28 mouse cellular contexts compared by ENCODE assay signal in the genomic region with DNA sequence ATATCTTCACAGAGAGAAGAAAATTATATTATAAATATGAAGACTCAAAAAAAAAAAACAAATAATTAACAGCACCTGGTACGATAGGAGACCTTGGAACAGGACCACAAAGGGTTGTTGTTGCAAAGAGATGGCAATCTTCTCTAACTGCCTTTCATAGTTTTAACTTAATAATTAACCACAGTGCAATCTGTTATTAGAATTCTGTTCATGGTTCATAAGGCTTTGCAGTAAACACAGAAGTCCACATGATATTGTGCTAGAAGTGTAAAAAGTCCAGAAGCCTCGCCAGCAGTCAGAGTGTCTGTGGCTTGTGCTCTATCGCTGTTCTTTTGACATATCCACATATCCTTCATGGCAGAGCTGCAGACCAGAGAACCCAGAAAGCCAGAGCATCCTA.
A peak's percentile ranks its signal among the peaks of the same experiment; 100 is the strongest.
DNase-seq lines count a peak whose midpoint lies in the region; ATAC-seq lines count a peak whose summit lies in the region.
"Had no signal": no experiment of that assay in that cellular context is flagged by ENCODE, and none has a peak within 500 bp of the region (broad histone marks: within the 10 kb centered on the region; RNA-seq: fewer than 3 reads in every experiment).

No protein-coding gene starts in this region.

- no peaks in the 10 kb centered on the region for H3K36me3 ChIP-seq in kidney, embryonic 15.5 days
- H3K36me3 ChIP-seq in kidney, embryonic 16.5 days (ENCODE audit: insufficient read depth, low read length) = no peaks in the 10 kb centered on the region
- H3K36me3 ChIP-seq: embryonic facial prominence, embryonic 10.5 days; embryonic facial prominence, embryonic 13.5 days; G1E; hindbrain, embryonic 12.5 days; hindbrain, embryonic 15.5 days had no signal

- H3K9ac ChIP-seq in kidney, embryonic 15.5 days = no peak overlapping the region
- no peak overlapping the region for H3K9ac ChIP-seq in kidney, embryonic 16.5 days (replicated peaks; ENCODE audit: low read length)
- H3K9ac ChIP-seq: embryonic facial prominence, embryonic 13.5 days; forebrain, embryonic 13.5 days; hindbrain, embryonic 12.5 days; hindbrain, embryonic 15.5 days had no signal

- no peaks in the 10 kb centered on the region for H3K9me3 ChIP-seq in kidney, embryonic 15.5 days (replicated peaks)
- no peaks in the 10 kb centered on the region for H3K9me3 ChIP-seq in kidney, embryonic 16.5 days (ENCODE audit: low read length)
- H3K9me3 ChIP-seq: embryonic facial prominence, embryonic 10.5 days; embryonic facial prominence, embryonic 13.5 days; forebrain, embryonic 13.5 days; G1E; hindbrain, embryonic 12.5 days; hindbrain, embryonic 15.5 days had no signal

- DNase-seq in kidney, adult 11 months = peak; percentile 43
- DNase-seq in kidney, postnatal 4 days = no peak
- DNase-seq in kidney, adult 18-20 months = no peak
- DNase-seq in kidney, postnatal 36 days = peak; percentile 39 to 53
- no peak for DNase-seq in embryo, embryonic 10 days (ENCODE audit: low spot score)
- DNase-seq: adrenal gland, adult 2 months; adrenal gland, postnatal 14 days; B cell, adult 2 months; cerebellum, adult 11 months; cerebellum, adult 2 months; cerebellum, adult 9-11 months; cerebellum, postnatal 25 days; embryo, embryonic 11 days; gastrocnemius, adult 2 months; gastrocnemius, postnatal 14 days; heart, adult 11 months had no signal

- no peak overlapping the region for H3K4me3 ChIP-seq in kidney, embryonic 15.5 days (replicated peaks)
- H3K4me3 ChIP-seq in kidney, embryonic 16.5 days (ENCODE audit: low read length) = no peak overlapping the region
- H3K4me3 ChIP-seq: embryonic facial prominence, embryonic 10.5 days; embryonic facial prominence, embryonic 13.5 days; forebrain, embryonic 10.5 days; forebrain, embryonic 13.5 days; gastrocnemius, adult 2 months; hindbrain, embryonic 12.5 days; hindbrain, embryonic 15.5 days had no signal

- no peaks in the 10 kb centered on the region for H3K27me3 ChIP-seq in kidney, embryonic 15.5 days
- H3K27me3 ChIP-seq in kidney, embryonic 16.5 days (ENCODE audit: insufficient read depth, low read length) = no peaks in the 10 kb centered on the region
- H3K27me3 ChIP-seq: CH12.LX; forebrain, embryonic 13.5 days; hindbrain, embryonic 12.5 days; hindbrain, embryonic 15.5 days had no signal

- peak overlapping the region; percentile 63; the same call in 1 of the 2 replicates for H3K27ac ChIP-seq in kidney, embryonic 15.5 days
- H3K27ac ChIP-seq in kidney, embryonic 16.5 days (ENCODE audit: low read length) = peak overlapping the region; percentile 36; the same call in 1 of the 2 replicates
- H3K27ac ChIP-seq: embryonic facial prominence, embryonic 10.5 days; embryonic facial prominence, embryonic 13.5 days; forebrain, embryonic 10.5 days; forebrain, embryonic 13.5 days; gastrocnemius, adult 2 months; hindbrain, embryonic 12.5 days; hindbrain, embryonic 15.5 days had no signal

- ATAC-seq in kidney, embryonic 15.5 days (replicated peaks; ENCODE audit: low FRiP score) = no peak
- ATAC-seq in kidney, embryonic 16.5 days (ENCODE audit: low FRiP score, low TSS enrichment) = peak; percentile 61
- ATAC-seq: forebrain, embryonic 13.5 days; forebrain, embryonic 16.5 days had no signal

- no peaks in the 10 kb centered on the region for H3K4me1 ChIP-seq in kidney, embryonic 15.5 days
- no peaks in the 10 kb centered on the region for H3K4me1 ChIP-seq in kidney, embryonic 16.5 days (ENCODE audit: insufficient read depth, low read length)
- H3K4me1 ChIP-seq: hindbrain, embryonic 15.5 days had no signal

- WGBS in kidney, embryonic 15.5 days = 78% methylated on average over 3 of the region's 3 CpGs
- 73% methylated on average over 3 of the region's 3 CpGs for WGBS in kidney, embryonic 16.5 days

- H3K4me2 ChIP-seq in kidney, embryonic 15.5 days = no peak overlapping the region
- H3K4me2 ChIP-seq in kidney, embryonic 16.5 days (replicated peaks; ENCODE audit: low read depth, low read length) = no peak overlapping the region
- H3K4me2 ChIP-seq: embryonic facial prominence, embryonic 13.5 days; forebrain, embryonic 13.5 days; heart, embryonic 11.5 days; hindbrain, embryonic 12.5 days; hindbrain, embryonic 15.5 days had no signal

Comparison
In these comparisons a context has a peak if more than half of its experiments do, and no peak if none do; other contexts are left out.
1. DNase-seq: peak in kidney, adult 11 months (single experiment) and kidney, postnatal 36 days (2 of 2); none in kidney, postnatal 4 days (0 of 2), kidney, adult 18-20 months (single experiment) and embryo, embryonic 10 days (single experiment).